In the genomic region with DNA sequence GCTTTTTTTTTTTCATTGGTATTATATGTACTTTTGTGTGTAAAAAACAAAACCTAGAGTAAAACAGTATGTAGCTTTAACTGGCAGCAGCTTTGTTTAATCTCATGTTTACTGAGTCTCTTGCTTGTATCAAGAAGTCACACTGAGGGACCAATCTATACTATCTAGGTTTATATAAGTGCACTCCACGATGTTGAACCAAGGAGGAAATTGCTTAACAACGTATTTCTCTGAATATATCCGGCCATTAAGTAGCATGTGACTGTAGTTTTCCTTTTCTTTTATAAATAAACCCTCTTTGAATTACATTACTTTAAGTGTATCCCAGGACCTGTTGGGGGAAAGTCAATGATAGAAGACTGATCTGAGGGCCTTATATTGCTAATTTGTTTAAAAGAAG, we compare ENCODE assay signal across 29 mouse cellular contexts.
"Had no signal": no experiment of that assay in that cellular context is flagged by ENCODE, and none has a peak within 500 bp of the region (broad histone marks: within the 10 kb centered on the region; RNA-seq: fewer than 3 reads in every experiment).

No protein-coding gene starts in this region.

- DNase-seq: left cerebral cortex, postnatal 4 days; liver; liver, embryonic 13.5 days; liver, postnatal 0 days; lung, adult 18-20 months; lung, postnatal 10 days; lung, postnatal 14 days; midbrain, embryonic 14.5 days had no signal

- H3K9ac ChIP-seq: limb, embryonic 12.5 days; limb, embryonic 13.5 days; limb, embryonic 15.5 days; liver, embryonic 12.5 days; liver, embryonic 13.5 days; liver, embryonic 14.5 days; liver, embryonic 15.5 days; liver, postnatal 0 days; lung, embryonic 15.5 days; midbrain, embryonic 12.5 days; midbrain, embryonic 13.5 days; midbrain, embryonic 15.5 days; neural tube, embryonic 12.5 days; neural tube, embryonic 13.5 days had no signal

- ATAC-seq: liver, embryonic 12.5 days; liver, postnatal 0 days; midbrain, embryonic 13.5 days; midbrain, embryonic 15.5 days; midbrain, embryonic 16.5 days had no signal

- H3K9me3 ChIP-seq: limb, embryonic 10.5 days; limb, embryonic 15.5 days; liver, embryonic 12.5 days; liver, embryonic 13.5 days; liver, embryonic 15.5 days; lung, embryonic 15.5 days; megakaryocyte, embryonic 14.5 days; midbrain, embryonic 12.5 days; midbrain, embryonic 13.5 days; midbrain, embryonic 15.5 days; neural tube, embryonic 12.5 days had no signal

- H3K4me1 ChIP-seq: limb, embryonic 15.5 days; liver, embryonic 12.5 days; liver, embryonic 13.5 days; liver, embryonic 15.5 days; megakaryocyte, embryonic 14.5 days; midbrain, embryonic 15.5 days; neural tube, embryonic 12.5 days had no signal

- H3K27ac ChIP-seq: left cerebral cortex, adult 2 months; limb, embryonic 10.5 days; limb, embryonic 12.5 days; limb, embryonic 13.5 days; limb, embryonic 15.5 days; liver, embryonic 12.5 days; liver, embryonic 13.5 days; liver, embryonic 14.5 days; liver, embryonic 15.5 days; lung, embryonic 15.5 days; macrophage; midbrain, embryonic 10.5 days; midbrain, embryonic 12.5 days; midbrain, embryonic 13.5 days; midbrain, embryonic 15.5 days; neural tube, embryonic 12.5 days; neural tube, embryonic 13.5 days had no signal

- H3K4me3 ChIP-seq: left cerebral cortex, adult 2 months; limb, embryonic 10.5 days; limb, embryonic 12.5 days; limb, embryonic 13.5 days; limb, embryonic 15.5 days; liver, embryonic 12.5 days; liver, embryonic 13.5 days; liver, embryonic 15.5 days; lung, embryonic 15.5 days; megakaryocyte, embryonic 14.5 days; midbrain, embryonic 10.5 days; midbrain, embryonic 12.5 days; midbrain, embryonic 13.5 days; midbrain, embryonic 15.5 days; myocyte; neural tube, embryonic 12.5 days; neural tube, embryonic 13.5 days had no signal

- H3K36me3 ChIP-seq: limb, embryonic 10.5 days; limb, embryonic 12.5 days; limb, embryonic 13.5 days; limb, embryonic 15.5 days; liver, embryonic 12.5 days; liver, embryonic 13.5 days; liver, embryonic 15.5 days; lung, embryonic 15.5 days; midbrain, embryonic 10.5 days; midbrain, embryonic 12.5 days; midbrain, embryonic 13.5 days; midbrain, embryonic 15.5 days; neural tube, embryonic 12.5 days; neural tube, embryonic 13.5 days had no signal

- H3K4me2 ChIP-seq: limb, embryonic 12.5 days; limb, embryonic 13.5 days; limb, embryonic 15.5 days; liver, embryonic 11.5 days; liver, embryonic 12.5 days; liver, embryonic 13.5 days; liver, embryonic 15.5 days; lung, embryonic 15.5 days; midbrain, embryonic 11.5 days; midbrain, embryonic 12.5 days; midbrain, embryonic 13.5 days; midbrain, embryonic 15.5 days; neural tube, embryonic 12.5 days; neural tube, embryonic 13.5 days had no signal

- H3K27me3 ChIP-seq: limb, embryonic 12.5 days; limb, embryonic 13.5 days; limb, embryonic 15.5 days; liver, embryonic 12.5 days; liver, embryonic 13.5 days; liver, embryonic 15.5 days; lung, embryonic 15.5 days; megakaryocyte, embryonic 14.5 days; midbrain, embryonic 12.5 days; midbrain, embryonic 13.5 days; midbrain, embryonic 15.5 days; neural tube, embryonic 12.5 days; neural tube, embryonic 13.5 days had no signal
